Mouse (Mus musculus): ENCODE data around the gene Sall1. TPM values are rescaled to one million over a fixed set of nuclear protein-coding genes. Genes with fewer than 3 reads are reported as not detected.

Sall1 gene
- polyA plus RNA-seq, 1 experiment: not detected

GRCm38 (mm10) chr8:89043371-89043841, 556 bp downstream of the Sall1 start:
- Histone ChIP-seq H3K4me1 (ENCODE audit: control insufficient read depth, insufficient read depth, insufficient read length, low read length) (0 out of 2 replicates have a peak, but pooled peaks cover 3% of the 10 kb centered on the region), H3K4me3 (ENCODE audit: insufficient read depth, low read depth, low read length) (peak overlapping the region; percentile 41), H3K27ac (replicated peaks; ENCODE audit: low read depth, low read length) (no peak overlapping the region)

GRCm38 (mm10) chr8:89042560-89043370, 1.2 kb downstream of the Sall1 start:
- Histone ChIP-seq H3K4me1 (ENCODE audit: control insufficient read depth, insufficient read depth, insufficient read length, low read length) (0 out of 2 replicates have a peak, but pooled peaks cover 3% of the 10 kb centered on the region), H3K4me3 (ENCODE audit: insufficient read depth, low read depth, low read length) (peak overlapping the region; percentile 41), H3K27ac (replicated peaks; ENCODE audit: low read depth, low read length) (no peak overlapping the region)

- Histone ChIP-seq H3K4me1 (ENCODE audit: control insufficient read depth, insufficient read depth, insufficient read length, low read length) (0 out of 2 replicates have a peak, but pooled peaks cover 3% of the 10 kb centered on the region), H3K4me3 (ENCODE audit: insufficient read depth, low read depth, low read length) (peak overlapping the region; percentile 56), H3K27ac (replicated peaks; ENCODE audit: low read depth, low read length) (no peak overlapping the region)
Observed at GRCm38 (mm10) chr8:89042118-89042460, 1.9 kb downstream of the Sall1 start.

DNA sequence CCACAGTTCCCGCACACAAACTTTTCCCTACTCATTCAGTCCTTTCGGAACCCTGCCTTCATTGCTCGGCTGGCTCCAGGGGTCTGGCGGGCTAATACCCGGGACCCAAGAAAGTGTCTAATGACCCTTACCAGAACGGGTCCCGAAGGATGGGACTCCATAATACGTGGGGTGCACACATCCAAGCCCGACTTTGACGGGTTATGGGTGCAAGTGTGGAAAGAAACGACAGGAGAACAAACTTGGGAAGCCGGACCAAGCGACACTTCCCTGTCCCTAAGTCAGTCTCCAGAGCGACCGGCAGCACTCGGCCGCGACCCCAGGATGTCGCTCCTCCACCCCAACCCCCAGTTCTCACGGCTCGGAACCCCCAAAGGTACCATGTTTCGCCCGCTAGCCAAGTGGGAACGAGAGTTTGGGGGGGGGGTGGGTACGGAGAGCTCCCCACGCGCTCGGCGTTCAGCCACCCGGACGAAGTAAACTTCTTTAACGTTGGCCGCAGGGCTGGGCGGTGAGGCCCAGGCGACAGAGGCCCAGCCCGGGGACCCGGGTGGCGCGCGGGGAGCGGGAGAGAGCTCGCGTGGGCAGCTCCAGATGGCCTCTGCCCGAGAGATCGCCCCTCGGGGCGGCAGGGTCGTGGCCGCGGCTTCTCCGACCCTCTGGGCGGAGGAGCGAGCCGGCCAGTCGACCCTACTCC, 2.4 kb downstream of the Sall1 start:
- Histone ChIP-seq H3K27ac (replicated peaks; ENCODE audit: low read depth, low read length) (no peak overlapping the region), H3K4me1 (ENCODE audit: control insufficient read depth, insufficient read depth, insufficient read length, low read length) (0 out of 2 replicates have a peak, but pooled peaks cover 3% of the 10 kb centered on the region), H3K4me3 (ENCODE audit: insufficient read depth, low read depth, low read length) (peak overlapping the region; percentile 56)

DNA sequence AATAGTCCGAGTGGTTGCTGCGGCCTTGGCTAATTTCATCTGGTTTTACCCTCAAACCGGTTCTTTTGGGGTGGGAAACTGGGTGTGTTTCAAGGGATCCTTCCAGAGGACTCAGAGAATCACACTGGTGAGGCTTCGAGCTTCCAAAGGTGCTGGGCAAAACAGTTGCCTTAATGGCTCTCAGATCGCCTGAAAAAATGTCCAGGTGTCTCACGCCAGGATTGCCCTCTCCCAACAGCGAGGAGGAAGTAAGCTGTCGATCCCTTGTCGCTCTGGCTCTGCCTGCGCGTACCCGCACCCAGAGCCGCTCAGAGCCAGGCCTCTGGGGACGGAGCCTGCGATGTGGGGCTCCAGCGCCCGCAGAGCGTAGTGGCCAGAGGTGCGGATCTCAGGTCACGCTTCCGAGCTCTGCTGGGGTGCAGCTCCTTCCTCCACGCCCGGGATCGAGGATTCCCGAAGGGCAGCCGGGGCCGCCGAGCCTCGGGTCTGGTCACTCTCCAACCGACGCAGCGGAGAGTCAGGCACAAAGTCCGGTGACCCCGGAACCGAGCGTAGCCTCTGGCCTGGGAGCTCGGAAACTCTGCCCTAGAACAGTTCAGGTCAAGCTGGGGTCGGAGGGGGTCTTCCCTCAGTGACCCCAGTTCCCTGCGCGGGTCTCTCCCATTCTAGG, 3.1 kb downstream of the Sall1 start:
- peak overlapping the region; percentile 56 for H3K4me3 ChIP-seq (ENCODE audit: insufficient read depth, low read depth, low read length)
- no peak overlapping the region for H3K27ac ChIP-seq (replicated peaks; ENCODE audit: low read depth, low read length)
- H3K4me1 ChIP-seq (ENCODE audit: control insufficient read depth, insufficient read depth, insufficient read length, low read length): 0 out of 2 replicates have a peak, but pooled peaks cover 3% of the 10 kb centered on the region

- H3K4me1 ChIP-seq (ENCODE audit: control insufficient read depth, insufficient read depth, insufficient read length, low read length): 0 out of 2 replicates have a peak, but pooled peaks cover 3% of the 10 kb centered on the region
- no peak overlapping the region for H3K27ac ChIP-seq (replicated peaks; ENCODE audit: low read depth, low read length)
- no peak overlapping the region for H3K4me3 ChIP-seq (ENCODE audit: insufficient read depth, low read depth, low read length)
Observed at GRCm38 (mm10) chr8:89039890-89040289, 4.1 kb downstream of the Sall1 start.

DNA sequence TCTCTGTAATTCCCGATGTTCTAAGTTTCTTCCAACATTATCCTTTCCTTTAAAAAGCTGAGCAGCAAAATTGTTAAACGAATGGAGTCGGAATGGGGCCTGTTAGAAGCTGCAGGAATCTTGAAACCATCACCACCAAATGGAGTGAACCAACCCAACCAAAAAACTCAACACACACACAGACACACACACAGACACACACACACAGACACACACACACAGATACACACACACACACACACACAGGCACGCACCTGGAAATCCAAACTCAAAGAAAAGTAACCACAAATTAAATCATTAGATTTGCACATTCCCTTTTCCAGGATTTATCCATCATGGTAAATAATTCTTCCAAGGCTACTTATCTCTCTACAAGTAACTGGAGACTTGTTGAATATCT, 5.0 kb downstream of the Sall1 start:
- Histone ChIP-seq H3K4me3 (ENCODE audit: insufficient read depth, low read depth, low read length) (no peak overlapping the region), H3K4me1 (ENCODE audit: control insufficient read depth, insufficient read depth, insufficient read length, low read length) (0 out of 2 replicates have a peak, but pooled peaks cover 3% of the 10 kb centered on the region), H3K27ac (replicated peaks; ENCODE audit: low read depth, low read length) (no peak overlapping the region)

- no peak overlapping the region for H3K27ac ChIP-seq (replicated peaks; ENCODE audit: low read depth, low read length)
- 0 out of 2 replicates have a peak, but pooled peaks cover 3% of the 10 kb centered on the region for H3K4me1 ChIP-seq (ENCODE audit: control insufficient read depth, insufficient read depth, insufficient read length, low read length)
- no peak overlapping the region for H3K4me3 ChIP-seq (ENCODE audit: insufficient read depth, low read depth, low read length)
Observed at GRCm38 (mm10) chr8:89037536-89038236, 6.3 kb downstream of the Sall1 start.

GRCm38 (mm10) chr8:89032412-89032811, 11.6 kb downstream of the Sall1 start:
- Histone ChIP-seq H3K4me3 (ENCODE audit: insufficient read depth, low read depth, low read length) (no peak overlapping the region), H3K27ac (replicated peaks; ENCODE audit: low read depth, low read length) (no peak overlapping the region), H3K4me1 (ENCODE audit: control insufficient read depth, insufficient read depth, insufficient read length, low read length) (no peaks in the 10 kb centered on the region)

- H3K4me3 ChIP-seq (ENCODE audit: insufficient read depth, low read depth, low read length): no peak overlapping the region
- H3K27ac ChIP-seq (replicated peaks; ENCODE audit: low read depth, low read length): no peak overlapping the region
- H3K4me1 ChIP-seq (ENCODE audit: control insufficient read depth, insufficient read depth, insufficient read length, low read length): no peaks in the 10 kb centered on the region
Observed at GRCm38 (mm10) chr8:89028156-89028555, 15.8 kb downstream of the Sall1 start.

DNA sequence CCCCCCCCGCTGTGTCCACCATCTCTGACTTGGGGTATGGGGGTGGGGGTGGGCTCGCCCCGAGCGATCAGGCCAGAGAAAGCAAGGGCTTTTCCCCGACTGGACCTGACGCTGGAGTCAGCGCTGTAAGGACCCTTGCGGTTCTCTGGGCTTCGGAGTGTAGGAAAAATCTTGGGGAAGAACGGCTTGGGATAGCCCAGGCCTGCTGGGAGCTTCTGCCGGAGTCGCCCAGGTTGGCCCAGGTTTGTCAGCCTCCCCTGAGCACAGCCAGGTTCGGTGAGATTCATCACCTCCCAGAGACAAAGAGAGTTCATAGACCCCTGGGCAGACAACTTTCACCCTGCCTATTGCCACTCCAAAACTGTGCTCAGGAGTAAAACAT, 17.8 kb downstream of the Sall1 start:
- H3K4me1 ChIP-seq (ENCODE audit: control insufficient read depth, insufficient read depth, insufficient read length, low read length): no peaks in the 10 kb centered on the region
- H3K4me3 ChIP-seq (ENCODE audit: insufficient read depth, low read depth, low read length): no peak overlapping the region
- no peak overlapping the region for H3K27ac ChIP-seq (replicated peaks; ENCODE audit: low read depth, low read length)

- Histone ChIP-seq H3K4me1 (ENCODE audit: control insufficient read depth, insufficient read depth, insufficient read length, low read length) (no peaks in the 10 kb centered on the region), H3K4me3 (ENCODE audit: insufficient read depth, low read depth, low read length) (no peak overlapping the region), H3K27ac (replicated peaks; ENCODE audit: low read depth, low read length) (no peak overlapping the region)
Observed at GRCm38 (mm10) chr8:89025281-89026138, 18.5 kb downstream of the Sall1 start.

DNA sequence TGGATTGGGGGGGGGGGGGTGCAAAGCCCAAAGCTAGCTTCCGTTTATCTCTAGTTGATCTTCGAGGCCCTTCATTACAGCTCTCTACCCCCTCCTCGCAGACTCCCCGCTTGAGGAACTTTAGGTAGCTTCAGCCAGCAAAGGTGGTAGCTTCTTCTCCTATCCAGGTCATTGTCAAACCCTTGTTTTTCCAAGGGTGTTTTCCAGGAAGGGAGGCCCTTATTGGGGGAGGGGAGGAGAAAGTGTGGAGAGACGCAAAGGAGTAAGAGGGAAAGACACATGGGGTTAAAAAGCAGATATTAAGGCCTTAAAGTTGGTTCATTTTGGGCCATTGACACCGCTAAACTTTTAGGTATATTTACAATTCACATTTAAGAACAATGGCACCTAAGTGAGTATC, 19.2 kb downstream of the Sall1 start:
- Histone ChIP-seq H3K4me1 (ENCODE audit: control insufficient read depth, insufficient read depth, insufficient read length, low read length) (no peaks in the 10 kb centered on the region), H3K27ac (replicated peaks; ENCODE audit: low read depth, low read length) (no peak overlapping the region), H3K4me3 (ENCODE audit: insufficient read depth, low read depth, low read length) (no peak overlapping the region)

- Histone ChIP-seq H3K4me1 (ENCODE audit: control insufficient read depth, insufficient read depth, insufficient read length, low read length) (no peaks in the 10 kb centered on the region), H3K4me3 (ENCODE audit: insufficient read depth, low read depth, low read length) (no peak overlapping the region), H3K27ac (replicated peaks; ENCODE audit: low read depth, low read length) (no peak overlapping the region)
Observed at GRCm38 (mm10) chr8:89021139-89021538, 22.8 kb downstream of the Sall1 start.
